Mouse (Mus musculus): ENCODE data around the gene Kank1.

DNA sequence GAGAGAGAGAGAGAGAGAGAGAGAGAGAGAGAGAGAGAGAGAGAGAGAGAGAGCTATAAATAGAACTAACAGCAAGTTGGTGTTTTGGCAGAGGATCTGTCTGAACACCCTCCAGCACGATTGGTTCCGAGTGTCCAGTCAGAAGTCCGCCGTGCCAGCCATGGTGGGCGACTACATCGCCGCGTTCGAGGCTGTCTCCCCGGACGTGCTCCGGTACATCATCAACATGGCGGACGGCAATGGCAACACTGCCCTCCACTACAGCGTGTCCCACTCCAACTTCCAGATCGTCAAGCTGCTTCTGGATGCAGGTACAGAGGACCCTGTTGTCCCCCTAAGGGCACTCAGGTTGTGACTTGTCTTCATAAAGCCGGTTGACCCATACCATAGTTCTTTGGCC is 191.1 kb downstream of the Kank1 start:
- TF ChIP-seq CTCF (IDR thresholded peaks at IDR 0.05; ENCODE audit: borderline replicate concordance, extremely low read depth, insufficient read depth, insufficient read length), result no peak
- TF ChIP-seq POLR2A (IDR thresholded peaks at IDR 0.05; ENCODE audit: borderline replicate concordance, extremely low read depth, insufficient read depth, insufficient read length, poor library complexity, severe bottlenecking), result no peak

Measured in brain, embryonic 14.5 days (tissue).